12 mouse cellular contexts compared by ENCODE assay signal in the genomic region with DNA sequence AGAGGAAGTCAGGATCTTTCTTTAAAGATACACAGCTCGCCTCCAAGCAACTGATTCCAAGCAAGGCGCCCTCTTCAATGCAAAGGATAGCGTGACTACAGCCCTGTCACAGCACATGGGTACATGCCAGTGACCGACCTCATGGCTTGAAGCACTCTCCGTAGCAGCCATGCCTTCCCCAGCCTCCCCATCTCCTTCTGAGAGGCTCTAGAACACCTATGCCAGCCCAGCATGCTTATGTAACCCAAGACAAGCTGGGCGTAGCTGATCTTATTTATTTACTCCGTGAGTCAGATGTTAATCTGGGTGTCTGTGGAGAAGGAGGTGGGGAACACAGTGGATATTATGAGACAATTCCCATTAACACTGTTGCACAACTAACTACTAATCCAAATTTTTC. TPM values are rescaled to one million over a fixed set of nuclear protein-coding genes. Genes with fewer than 3 reads are reported as not detected.
DNase-seq lines count a peak whose midpoint lies in the region; ATAC-seq and TF ChIP-seq lines count a peak whose summit lies in the region.
"Had no signal": no experiment of that assay in that cellular context is flagged by ENCODE, and none has a peak within 500 bp of the region (broad histone marks: within the 10 kb centered on the region; RNA-seq: fewer than 3 reads in every experiment).

No protein-coding gene starts in this region.

- H3K4me2 ChIP-seq in kidney, postnatal 0 days (ENCODE audit: low read length), result no peak overlapping the region
- H3K4me2 ChIP-seq: embryonic facial prominence, embryonic 15.5 days; hindbrain, embryonic 14.5 days; liver, embryonic 15.5 days had no signal

- ATAC-seq in kidney, postnatal 0 days (replicated peaks; ENCODE audit: low FRiP score, low read depth), result no peak
- ATAC-seq in CD4-positive, CD25-positive, alpha-beta regulatory T cell, adult 4 months, result no peak

- H3K27ac ChIP-seq in kidney, postnatal 0 days, result peak overlapping the region; percentile 85
- H3K27ac ChIP-seq: embryonic facial prominence, embryonic 15.5 days; hindbrain, embryonic 14.5 days had no signal

- 58% methylated on average over 7 of the region's 7 CpGs for WGBS in kidney, postnatal 0 days

- H3K4me3 ChIP-seq in kidney, postnatal 0 days (replicated peaks; ENCODE audit: low read depth, low read length), result no peak overlapping the region
- H3K4me3 ChIP-seq in E14TG2a.4 (replicated peaks; ENCODE audit: low read length), result peak overlapping the region; percentile 61
- H3K4me3 ChIP-seq: embryonic facial prominence, embryonic 15.5 days; liver, embryonic 15.5 days; myocyte had no signal

- no peak overlapping the region for H3K9ac ChIP-seq in kidney, postnatal 0 days (ENCODE audit: low read depth, low read length)
- H3K9ac ChIP-seq: embryonic facial prominence, embryonic 15.5 days; hindbrain, embryonic 14.5 days; liver, embryonic 15.5 days had no signal

- H3K9me3 ChIP-seq in kidney, postnatal 0 days (replicated peaks; ENCODE audit: low read length), result no peaks in the 10 kb centered on the region
- H3K9me3 ChIP-seq in E14TG2a.4 (ENCODE audit: low read length), result peaks cover 12% of the 10 kb centered on the region
- H3K9me3 ChIP-seq: embryonic facial prominence, embryonic 15.5 days; liver, embryonic 15.5 days had no signal

- H3K27me3 ChIP-seq in kidney, postnatal 0 days (ENCODE audit: insufficient read depth, low read length), result no peaks in the 10 kb centered on the region
- H3K27me3 ChIP-seq in E14TG2a.4 (ENCODE audit: insufficient read depth, low read length), result no peaks in the 10 kb centered on the region
- H3K27me3 ChIP-seq: embryonic facial prominence, embryonic 15.5 days; liver, embryonic 15.5 days had no signal

- no peaks in the 10 kb centered on the region for H3K36me3 ChIP-seq in kidney, postnatal 0 days (ENCODE audit: insufficient read depth, low read length)
- H3K36me3 ChIP-seq in E14TG2a.4 (ENCODE audit: insufficient read depth, low read length), result 0 out of 2 replicates have a peak, but pooled peaks cover under 1% of the 10 kb centered on the region
- H3K36me3 ChIP-seq: liver, embryonic 15.5 days had no signal

- H3K4me1 ChIP-seq in kidney, postnatal 0 days (replicated peaks; ENCODE audit: insufficient read depth, low read length), result peaks cover 20% of the 10 kb centered on the region
- H3K4me1 ChIP-seq in E14TG2a.4 (replicated peaks; ENCODE audit: low read depth, low read length), result peaks cover 69% of the 10 kb centered on the region

- no peak for DNase-seq in kidney, postnatal 0 days (ENCODE audit: low spot score)
- no peak for DNase-seq in kidney, adult 18-20 months
- DNase-seq in Muller cell, postnatal 12 days (ENCODE audit: inconsistent ontology term), result peak; percentile 28
- DNase-seq in gastrocnemius, adult 8-10 months (ENCODE audit: low spot score in 2 of 2), result peak; percentile 12 to 27
- DNase-seq in MN1 (ENCODE audit: low spot score), result no peak
- DNase-seq: thymus, postnatal 14 days had no signal

- TF ChIP-seq CTCF in kidney, postnatal 0 days (IDR thresholded peaks at IDR 0.05; ENCODE audit: low read depth), result no peak
- TF ChIP-seq CTCF in E14TG2a.4 (conservative IDR thresholded peaks at IDR 0.05; ENCODE audit: low read length), result no peak

RNA-seq across cellular contexts. Expression of a gene that starts 13.8 kb away (rescaled TPM):
- polyA plus RNA-seq in kidney, postnatal 0 days (2015; fragmentation: Nextera tagmentation; extraction: Ambion mirVana), result 15.1 and 16.3 TPM in 2 replicates
- total RNA-seq in gastrocnemius, adult 8-10 months (2022), result 10 to 100 TPM; 21.4 to 24.9 (median 22.1) TPM
- polyA plus RNA-seq in CD4-positive, CD25-positive, alpha-beta regulatory T cell, adult 4 months (2017; shearing (Covaris generic)), result under 1 TPM in 1 of 2 experiments, not detected in 1; 0.03 TPM

Comparison
In these comparisons a context has a peak if more than half of its experiments do, and no peak if none do; other contexts are left out.
1. DNase-seq: peak in Muller cell, postnatal 12 days (single experiment) and gastrocnemius, adult 8-10 months (2 of 2); none in kidney, postnatal 0 days (single experiment), kidney, adult 18-20 months (single experiment) and MN1 (single experiment).
2. RNA of a gene that starts 13.8 kb away (polyA plus RNA-seq): 15.1 to 16.3 TPM in kidney, postnatal 0 days; 0.03 TPM in CD4-positive, CD25-positive, alpha-beta regulatory T cell, adult 4 months; every median in the first group is over 10 times any median in the second.